Mouse (Mus musculus): Measurements from ENCODE around the gene Olfr60. TPM values are rescaled to one million over a fixed set of nuclear protein-coding genes. Genes with fewer than 3 reads are reported as not detected.

Olfr60 gene
- polyA plus RNA-seq (2015; fragmentation: Nextera tagmentation; extraction: Ambion mirVana): not detected in 2 replicates

- H3K4me3 ChIP-seq: no peak within 1 kb of the TSS
- 60% methylated on average over 3 of the region's 3 CpGs for WGBS
- peaks cover 6% of the 10 kb centered on the region; the same call in 1 of the 2 replicates for H3K9me3 ChIP-seq
- H3K4me1 ChIP-seq: no peaks in the 10 kb centered on the region
- no peak for ATAC-seq (ENCODE audit: extremely low read depth, insufficient number of reproducible peaks, low FRiP score, low TSS enrichment)
- H3K36me3 ChIP-seq: no peaks in the 10 kb centered on the region
- H3K27me3 ChIP-seq (replicated peaks): no peaks in the 10 kb centered on the region
- no peak within 1 kb of the TSS for H3K9ac ChIP-seq
- no peak within 1 kb of the TSS for H3K27ac ChIP-seq (replicated peaks)
- no peak within 1 kb of the TSS for H3K4me2 ChIP-seq
Measured at GRCm38 (mm10) chr7:140361571-140361970, at the start of gene Olfr60. Gene Olfr60 (minus strand): TSS chr7:140361671.

GRCm38 (mm10) chr7:140402818-140403217 lies 41.3 kb upstream of the Olfr60 start, which contains the start of gene Olfr531:
Gene Olfr531 (minus strand): TSS chr7:140402918.
- Histone ChIP-seq H3K36me3 (no peaks in the 10 kb centered on the region), H3K27me3 (replicated peaks) (no peaks in the 10 kb centered on the region), H3K27ac (replicated peaks) (no peak within 1 kb of the TSS), H3K4me2 (no peak within 1 kb of the TSS), H3K9me3 (peaks cover 7% of the 10 kb centered on the region; the same call in 1 of the 2 replicates), H3K9ac (no peak within 1 kb of the TSS), H3K4me1 (no peaks in the 10 kb centered on the region), H3K4me3 (no peak within 1 kb of the TSS)
- WGBS: 55% methylated on average over 1 of the region's 1 CpGs
- no peak for ATAC-seq (ENCODE audit: extremely low read depth, insufficient number of reproducible peaks, low FRiP score, low TSS enrichment)

- 83% methylated on average over 2 of the region's 2 CpGs for WGBS
- no peaks in the 10 kb centered on the region for H3K27me3 ChIP-seq (replicated peaks)
- H3K4me3 ChIP-seq: no peak overlapping the region
- no peak overlapping the region for H3K4me2 ChIP-seq
- H3K9ac ChIP-seq: no peak overlapping the region
- ATAC-seq (ENCODE audit: extremely low read depth, insufficient number of reproducible peaks, low FRiP score, low TSS enrichment): no peak
- no peak overlapping the region for H3K27ac ChIP-seq (replicated peaks)
- H3K36me3 ChIP-seq: no peaks in the 10 kb centered on the region
- no peaks in the 10 kb centered on the region for H3K9me3 ChIP-seq
- H3K4me1 ChIP-seq: no peaks in the 10 kb centered on the region
Measured at GRCm38 (mm10) chr7:140376911-140377310, 15.4 kb upstream of the Olfr60 start.

- 50% methylated on average over 1 of the region's 1 CpGs for WGBS
- Histone ChIP-seq H3K4me3 (no peak within 1 kb of the TSS), H3K9ac (no peak within 1 kb of the TSS), H3K36me3 (no peaks in the 10 kb centered on the region), H3K4me1 (no peaks in the 10 kb centered on the region), H3K9me3 (no peaks in the 10 kb centered on the region), H3K4me2 (no peak within 1 kb of the TSS), H3K27me3 (replicated peaks) (no peaks in the 10 kb centered on the region), H3K27ac (replicated peaks) (no peak within 1 kb of the TSS)
- ATAC-seq (ENCODE audit: extremely low read depth, insufficient number of reproducible peaks, low FRiP score, low TSS enrichment): no peak
Measured at GRCm38 (mm10) chr7:140376231-140376630, 14.8 kb upstream of the Olfr60 start, which contains the start of gene Olfr530. Gene Olfr530 (minus strand): TSS chr7:140376331.

- Histone ChIP-seq H3K27ac (replicated peaks) (no peak overlapping the region), H3K27me3 (replicated peaks) (no peaks in the 10 kb centered on the region), H3K4me3 (no peak overlapping the region), H3K4me2 (no peak overlapping the region), H3K9ac (no peak overlapping the region), H3K4me1 (no peaks in the 10 kb centered on the region), H3K9me3 (no peaks in the 10 kb centered on the region), H3K36me3 (no peaks in the 10 kb centered on the region)
- no peak for ATAC-seq (ENCODE audit: extremely low read depth, insufficient number of reproducible peaks, low FRiP score, low TSS enrichment)
- WGBS: 68% methylated on average over 4 of the region's 4 CpGs
Measured at GRCm38 (mm10) chr7:140374300-140374699, 12.8 kb upstream of the Olfr60 start.

- ATAC-seq (ENCODE audit: extremely low read depth, insufficient number of reproducible peaks, low FRiP score, low TSS enrichment): no peak
- WGBS: 59% methylated on average over 2 of the region's 2 CpGs
- H3K9me3 ChIP-seq: 0 out of 2 replicates have a peak, but pooled peaks cover 3% of the 10 kb centered on the region
- no peaks in the 10 kb centered on the region for H3K36me3 ChIP-seq
- no peak within 1 kb of the TSS for H3K4me2 ChIP-seq
- no peak within 1 kb of the TSS for H3K9ac ChIP-seq
- H3K4me3 ChIP-seq: no peak within 1 kb of the TSS
- no peaks in the 10 kb centered on the region for H3K4me1 ChIP-seq
- H3K27ac ChIP-seq (replicated peaks): no peak within 1 kb of the TSS
- H3K27me3 ChIP-seq (replicated peaks): no peaks in the 10 kb centered on the region
Measured at GRCm38 (mm10) chr7:140333717-140334116, 27.8 kb downstream of the Olfr60 start, which contains the start of gene Olfr527. Gene Olfr527 (plus strand): TSS chr7:140334017.

GRCm38 (mm10) chr7:140329766-140330304 lies 31.6 kb downstream of the Olfr60 start:
- ATAC-seq (ENCODE audit: extremely low read depth, insufficient number of reproducible peaks, low FRiP score, low TSS enrichment): no peak

GRCm38 (mm10) chr7:140321135-140321534 lies 40.3 kb downstream of the Olfr60 start:
- Histone ChIP-seq H3K27ac (replicated peaks) (no peak overlapping the region), H3K4me3 (no peak overlapping the region), H3K36me3 (no peaks in the 10 kb centered on the region), H3K9me3 (no peaks in the 10 kb centered on the region), H3K4me1 (no peaks in the 10 kb centered on the region), H3K9ac (no peak overlapping the region), H3K27me3 (replicated peaks) (no peaks in the 10 kb centered on the region), H3K4me2 (no peak overlapping the region)
- no peak for ATAC-seq (ENCODE audit: extremely low read depth, insufficient number of reproducible peaks, low FRiP score, low TSS enrichment)

More at GRCm38 (mm10) chr7:140329766-140330304, 31.6 kb downstream of the Olfr60 start:
- Histone ChIP-seq H3K9me3 (no peaks in the 10 kb centered on the region), H3K9ac (no peak overlapping the region), H3K4me3 (no peak overlapping the region), H3K27ac (replicated peaks) (no peak overlapping the region), H3K4me2 (no peak overlapping the region), H3K36me3 (no peaks in the 10 kb centered on the region), H3K27me3 (replicated peaks) (no peaks in the 10 kb centered on the region), H3K4me1 (no peaks in the 10 kb centered on the region)
- 11% methylated on average over 1 of the region's 1 CpGs for WGBS

GRCm38 (mm10) chr7:140320558-140320957 lies 40.9 kb downstream of the Olfr60 start, which contains the start of gene Olfr525:
Gene Olfr525 (plus strand): TSS chr7:140320858.
- 61% methylated on average over 1 of the region's 1 CpGs for WGBS
- H3K9me3 ChIP-seq: no peaks in the 10 kb centered on the region
- no peaks in the 10 kb centered on the region for H3K4me1 ChIP-seq
- H3K27me3 ChIP-seq (replicated peaks): no peaks in the 10 kb centered on the region
- no peak for ATAC-seq (ENCODE audit: extremely low read depth, insufficient number of reproducible peaks, low FRiP score, low TSS enrichment)
- H3K36me3 ChIP-seq: no peaks in the 10 kb centered on the region
- no peak within 1 kb of the TSS for H3K9ac ChIP-seq
- no peak within 1 kb of the TSS for H3K4me3 ChIP-seq
- H3K27ac ChIP-seq (replicated peaks): no peak within 1 kb of the TSS
- H3K4me2 ChIP-seq: no peak within 1 kb of the TSS

- no peak for ATAC-seq (ENCODE audit: extremely low read depth, insufficient number of reproducible peaks, low FRiP score, low TSS enrichment)
Measured at GRCm38 (mm10) chr7:140319861-140320385, 41.5 kb downstream of the Olfr60 start.

GRCm38 (mm10) chr7:140299416-140299815 lies 62.1 kb downstream of the Olfr60 start:
- Histone ChIP-seq H3K27ac (replicated peaks) (no peak overlapping the region), H3K9me3 (no peaks in the 10 kb centered on the region), H3K4me2 (no peak overlapping the region), H3K36me3 (no peaks in the 10 kb centered on the region), H3K4me1 (no peaks in the 10 kb centered on the region), H3K27me3 (replicated peaks) (no peaks in the 10 kb centered on the region), H3K4me3 (no peak overlapping the region), H3K9ac (no peak overlapping the region)
- no peak for ATAC-seq (ENCODE audit: extremely low read depth, insufficient number of reproducible peaks, low FRiP score, low TSS enrichment)
- 80% methylated on average over 3 of the region's 3 CpGs for WGBS

More at GRCm38 (mm10) chr7:140319861-140320385, 41.5 kb downstream of the Olfr60 start:
- 67% methylated on average over 3 of the region's 3 CpGs for WGBS
- Histone ChIP-seq H3K36me3 (no peaks in the 10 kb centered on the region), H3K4me1 (no peaks in the 10 kb centered on the region), H3K4me2 (no peak overlapping the region), H3K9me3 (no peaks in the 10 kb centered on the region), H3K27me3 (replicated peaks) (no peaks in the 10 kb centered on the region), H3K4me3 (no peak overlapping the region), H3K9ac (no peak overlapping the region), H3K27ac (replicated peaks) (no peak overlapping the region)

GRCm38 (mm10) chr7:140296876-140297275 lies 64.6 kb downstream of the Olfr60 start:
- Histone ChIP-seq H3K9ac (no peak overlapping the region), H3K9me3 (no peaks in the 10 kb centered on the region), H3K27me3 (replicated peaks) (no peaks in the 10 kb centered on the region), H3K27ac (replicated peaks) (no peak overlapping the region), H3K36me3 (no peaks in the 10 kb centered on the region), H3K4me1 (no peaks in the 10 kb centered on the region), H3K4me3 (no peak overlapping the region), H3K4me2 (no peak overlapping the region)
- ATAC-seq (ENCODE audit: extremely low read depth, insufficient number of reproducible peaks, low FRiP score, low TSS enrichment): no peak
- WGBS: 69% methylated on average over 6 of the region's 6 CpGs

Measured in heart, embryonic 13.5 days (tissue).